Comparison of ENCODE assay signal across 10 mouse cellular contexts in genomic region chr14:42543170-42543701, GRCm38 (mm10). TPM values are rescaled to one million over a fixed set of nuclear protein-coding genes. Genes with fewer than 3 reads are reported as not detected.
DNase-seq lines count a peak whose midpoint lies in the region; ATAC-seq and TF ChIP-seq lines count a peak whose summit lies in the region.
"Not testable (repeated sequence)": the region's sequence is repeated elsewhere in the genome, so short reads cannot be mapped to it uniquely, and the experiment has no call there.
"Had no signal": no experiment of that assay in that cellular context is flagged by ENCODE, and none has a peak within 500 bp of the region (broad histone marks: within the 10 kb centered on the region; RNA-seq: fewer than 3 reads in every experiment).

No protein-coding gene starts in this region.

- not testable (repeated sequence) for H3K9me3 ChIP-seq in E14TG2a.4 (ENCODE audit: low read length); forebrain, postnatal 0 days (ENCODE audit: low read length); hindbrain, embryonic 14.5 days (ENCODE audit: control insufficient read depth, low read length); midbrain, embryonic 15.5 days

- TF ChIP-seq POLR2A in cerebellum, adult 2 months (IDR thresholded peaks at IDR 0.05; ENCODE audit: borderline replicate concordance, insufficient read depth, low read length), result not testable (repeated sequence)

- peak; percentile 42 for TF ChIP-seq CTCF in E14TG2a.4 (conservative IDR thresholded peaks at IDR 0.05; ENCODE audit: low read length)
- TF ChIP-seq CTCF in cerebellum, adult 2 months (IDR thresholded peaks at IDR 0.05; ENCODE audit: borderline replicate concordance, insufficient read depth, low read depth, low read length); forebrain, postnatal 0 days (IDR thresholded peaks at IDR 0.05; ENCODE audit: low read depth): not testable (repeated sequence)

- not testable (repeated sequence) for H3K4me2 ChIP-seq in forebrain, postnatal 0 days (ENCODE audit: low read depth); hindbrain, embryonic 14.5 days (replicated peaks); midbrain, embryonic 15.5 days

- peak overlapping the region; percentile 50; the same call in 1 of the 2 replicates for H3K4me3 ChIP-seq in E14TG2a.4 (replicated peaks; ENCODE audit: low read length)
- not testable (repeated sequence) for H3K4me3 ChIP-seq in cerebellum, adult 2 months (replicated peaks; ENCODE audit: insufficient read depth, low read depth, low read length); forebrain, postnatal 0 days (ENCODE audit: low read depth, low read length); hindbrain, embryonic 14.5 days (replicated peaks; ENCODE audit: low read length); midbrain, embryonic 15.5 days

- H3K36me3 ChIP-seq in E14TG2a.4 (ENCODE audit: insufficient read depth, low read length); forebrain, postnatal 0 days (ENCODE audit: insufficient read depth); hindbrain, embryonic 14.5 days (replicated peaks; ENCODE audit: control insufficient read depth, insufficient read depth); midbrain, embryonic 15.5 days (replicated peaks): not testable (repeated sequence)

- H3K27ac ChIP-seq in cerebellum, adult 2 months (ENCODE audit: insufficient read depth, low read length); forebrain, postnatal 0 days (ENCODE audit: low read depth, low read length); hindbrain, embryonic 14.5 days; midbrain, embryonic 15.5 days: not testable (repeated sequence)

- WGBS in cerebellum, adult 2 months, result 10% methylated on average over 28 of the region's 31 CpGs
- WGBS in forebrain, postnatal 0 days, result 16% methylated on average over 23 of the region's 31 CpGs
- 10% methylated on average over 22 of the region's 31 CpGs for WGBS in hindbrain, embryonic 14.5 days
- 18% methylated on average over 28 of the region's 31 CpGs for WGBS in midbrain, embryonic 15.5 days

- ATAC-seq in forebrain, postnatal 0 days, result peak; percentile 56
- ATAC-seq in hindbrain, embryonic 14.5 days (ENCODE audit: low FRiP score), result peak; percentile 76
- peak; percentile 92 for ATAC-seq in midbrain, embryonic 15.5 days (replicated peaks)

- peak; percentile 9 to 20 for DNase-seq in cerebellum, adult 2 months
- DNase-seq in forebrain, postnatal 0 days; hindbrain, embryonic 14.5 days (ENCODE audit: low spot score): not testable (repeated sequence)
- peak; percentile 21 for DNase-seq in kidney, postnatal 14 days
- peak; percentile 65 to 70 for DNase-seq in left cerebral cortex, adult 8-10 months (ENCODE audit: low spot score in 2 of 2)
- DNase-seq in right cerebral cortex, postnatal 36 days (ENCODE audit: low spot score in 2 of 2), result peak; percentile 47 to 52

- not testable (repeated sequence) for H3K9ac ChIP-seq in forebrain, postnatal 0 days; hindbrain, embryonic 14.5 days; midbrain, embryonic 15.5 days

- not testable (repeated sequence) for H3K4me1 ChIP-seq in E14TG2a.4 (replicated peaks; ENCODE audit: low read depth, low read length); cerebellum, adult 2 months (ENCODE audit: control insufficient read depth, insufficient read depth, low read length); forebrain, postnatal 0 days (ENCODE audit: insufficient read depth); hindbrain, embryonic 14.5 days (replicated peaks; ENCODE audit: control insufficient read depth, insufficient read depth, low read length); midbrain, embryonic 15.5 days

- not testable (repeated sequence) for H3K27me3 ChIP-seq in E14TG2a.4 (ENCODE audit: insufficient read depth, low read length); cerebellum, adult 2 months (ENCODE audit: control insufficient read depth, insufficient read depth, low read length); forebrain, postnatal 0 days (ENCODE audit: insufficient read depth, low read length); hindbrain, embryonic 14.5 days (ENCODE audit: control insufficient read depth, insufficient read depth, low read length); midbrain, embryonic 15.5 days (replicated peaks)

RNA-seq across cellular contexts. Expression of gene Gm8024, which starts 19.2 kb away (rescaled TPM):
- polyA plus RNA-seq in cerebellum, adult 2 months (2012; rRNA removed), result 0.19 and 0.31 TPM in 2 replicates
- total RNA-seq in forebrain, postnatal 0 days (2014; rRNA removed), result not detected in 2 replicates
- not detected in 2 replicates for polyA plus RNA-seq in forebrain, postnatal 0 days (2015; fragmentation: Nextera tagmentation; extraction: Ambion mirVana)
- polyA plus RNA-seq in hindbrain, embryonic 14.5 days (2014; fragmentation: Nextera tagmentation; extraction: Ambion mirVana), result not detected in 2 replicates
- total RNA-seq in left cerebral cortex, adult 8-10 months (2022), result under 1 TPM in 1 of 4 experiments, not detected in 3; 0.25 TPM
- not detected in 2 replicates for polyA plus RNA-seq in midbrain, embryonic 15.5 days (2015; fragmentation: Nextera tagmentation; extraction: Ambion mirVana)
- total RNA-seq: gastrocnemius, postnatal 36 days; heart, postnatal 14 days had no signal

RNA-seq across cellular contexts. Expression of gene Gm8020, which starts 41.1 kb away (rescaled TPM):
- polyA plus RNA-seq in cerebellum, adult 2 months (2012; rRNA removed), result not detected in 2 replicates
- not detected in 2 replicates for total RNA-seq in forebrain, postnatal 0 days (2014; rRNA removed)
- polyA plus RNA-seq in forebrain, postnatal 0 days (2015; fragmentation: Nextera tagmentation; extraction: Ambion mirVana), result not detected in 2 replicates
- polyA plus RNA-seq in hindbrain, embryonic 14.5 days (2014; fragmentation: Nextera tagmentation; extraction: Ambion mirVana), result not detected in 2 replicates
- total RNA-seq in left cerebral cortex, adult 8-10 months (2022), result not detected
- not detected in 2 replicates for polyA plus RNA-seq in midbrain, embryonic 15.5 days (2015; fragmentation: Nextera tagmentation; extraction: Ambion mirVana)
- total RNA-seq: gastrocnemius, postnatal 36 days; heart, postnatal 14 days had no signal

RNA-seq across cellular contexts. Expression of gene Gm17124, which starts 56.4 kb away (rescaled TPM):
- not detected in 2 replicates for polyA plus RNA-seq in cerebellum, adult 2 months (2012; rRNA removed)
- not detected in 2 replicates for total RNA-seq in forebrain, postnatal 0 days (2014; rRNA removed)
- polyA plus RNA-seq in forebrain, postnatal 0 days (2015; fragmentation: Nextera tagmentation; extraction: Ambion mirVana), result not detected in 2 replicates
- not detected in 2 replicates for polyA plus RNA-seq in hindbrain, embryonic 14.5 days (2014; fragmentation: Nextera tagmentation; extraction: Ambion mirVana)
- total RNA-seq in left cerebral cortex, adult 8-10 months (2022), result not detected
- not detected in 2 replicates for polyA plus RNA-seq in midbrain, embryonic 15.5 days (2015; fragmentation: Nextera tagmentation; extraction: Ambion mirVana)
- total RNA-seq: gastrocnemius, postnatal 36 days; heart, postnatal 14 days had no signal
